Mouse (Mus musculus): Measurements from ENCODE around the gene Ptprr. TPM values are rescaled to one million over a fixed set of nuclear protein-coding genes. Genes with fewer than 3 reads are reported as not detected.
A peak's percentile ranks its signal among the peaks of the same experiment; 100 is the strongest.

Gene Ptprr
- polyA plus RNA-seq (2015; fragmentation: Nextera tagmentation; extraction: Ambion mirVana), result 0.45 and 0.62 TPM in 2 replicates

GRCm38 (mm10) chr10:116017845-116018479 is at the start of gene Ptprr:
Gene Ptprr, plus strand, starts transcription at chr10:116018213.
- H3K9ac ChIP-seq (ENCODE audit: low read length), result no peak within 1 kb of the TSS
- H3K27me3 ChIP-seq (ENCODE audit: control insufficient read depth, insufficient read depth, low read depth, low read length), result peaks cover 5% of the 10 kb centered on the region
- H3K27ac ChIP-seq (ENCODE audit: low read length), result no peak within 1 kb of the TSS
- peak within 1 kb of the TSS; percentile 65 for H3K4me2 ChIP-seq (ENCODE audit: low read depth, low read length)
- under 1% methylated on average over 18 of the region's 19 CpGs for WGBS
- ATAC-seq (ENCODE audit: low read depth), result peak; percentile 84
- no peaks in the 10 kb centered on the region for H3K9me3 ChIP-seq (ENCODE audit: control insufficient read depth, low read length)
- H3K4me1 ChIP-seq (replicated peaks; ENCODE audit: control insufficient read depth, insufficient read depth, low read length), result peaks cover 7% of the 10 kb centered on the region; the same call in 1 of the 2 replicates
- peak within 1 kb of the TSS; percentile 38 for H3K4me3 ChIP-seq (ENCODE audit: low read length)
- no peaks in the 10 kb centered on the region for H3K36me3 ChIP-seq (ENCODE audit: control insufficient read depth, insufficient read depth, low read length)

GRCm38 (mm10) chr10:115976345-115976744 is 41.7 kb upstream of the Ptprr start:
- Histone ChIP-seq H3K27me3 (ENCODE audit: control insufficient read depth, insufficient read depth, low read depth, low read length) (no peaks in the 10 kb centered on the region), H3K9ac (ENCODE audit: low read length) (no peak overlapping the region), H3K27ac (ENCODE audit: low read length) (no peak overlapping the region), H3K4me2 (ENCODE audit: low read depth, low read length) (no peak overlapping the region), H3K9me3 (ENCODE audit: control insufficient read depth, low read length) (no peaks in the 10 kb centered on the region), H3K36me3 (ENCODE audit: control insufficient read depth, insufficient read depth, low read length) (no peaks in the 10 kb centered on the region), H3K4me3 (ENCODE audit: low read length) (no peak overlapping the region), H3K4me1 (replicated peaks; ENCODE audit: control insufficient read depth, insufficient read depth, low read length) (no peaks in the 10 kb centered on the region)
- no peak for ATAC-seq (ENCODE audit: low read depth)
- WGBS, result 80% methylated on average over 7 of the region's 7 CpGs

GRCm38 (mm10) chr10:115978992-115979391 is 39.0 kb upstream of the Ptprr start:
- H3K9ac ChIP-seq (ENCODE audit: low read length), result no peak overlapping the region
- WGBS, result 30% methylated on average over 7 of the region's 7 CpGs
- ATAC-seq (ENCODE audit: low read depth), result peak; percentile 69; the same call in 1 of the 2 replicates
- H3K27me3 ChIP-seq (ENCODE audit: control insufficient read depth, insufficient read depth, low read depth, low read length), result no peaks in the 10 kb centered on the region
- H3K27ac ChIP-seq (ENCODE audit: low read length), result no peak overlapping the region
- H3K4me1 ChIP-seq (replicated peaks; ENCODE audit: control insufficient read depth, insufficient read depth, low read length), result no peaks in the 10 kb centered on the region
- no peak overlapping the region for H3K4me3 ChIP-seq (ENCODE audit: low read length)
- H3K36me3 ChIP-seq (ENCODE audit: control insufficient read depth, insufficient read depth, low read length), result no peaks in the 10 kb centered on the region
- no peaks in the 10 kb centered on the region for H3K9me3 ChIP-seq (ENCODE audit: control insufficient read depth, low read length)
- H3K4me2 ChIP-seq (ENCODE audit: low read depth, low read length), result no peak overlapping the region

- Histone ChIP-seq H3K36me3 (ENCODE audit: control insufficient read depth, insufficient read depth, low read length) (no peaks in the 10 kb centered on the region), H3K4me3 (ENCODE audit: low read length) (no peak overlapping the region), H3K4me1 (replicated peaks; ENCODE audit: control insufficient read depth, insufficient read depth, low read length) (no peaks in the 10 kb centered on the region), H3K27me3 (ENCODE audit: control insufficient read depth, insufficient read depth, low read depth, low read length) (no peaks in the 10 kb centered on the region), H3K9ac (ENCODE audit: low read length) (no peak overlapping the region), H3K9me3 (ENCODE audit: control insufficient read depth, low read length) (no peaks in the 10 kb centered on the region), H3K27ac (ENCODE audit: low read length) (no peak overlapping the region), H3K4me2 (ENCODE audit: low read depth, low read length) (no peak overlapping the region)
- WGBS, result 38% methylated on average over 2 of the region's 2 CpGs
- ATAC-seq (ENCODE audit: low read depth), result peak; percentile 66
These were observed 38.0 kb upstream of the Ptprr start for GRCm38 (mm10) chr10:115980018-115980417.

DNA sequence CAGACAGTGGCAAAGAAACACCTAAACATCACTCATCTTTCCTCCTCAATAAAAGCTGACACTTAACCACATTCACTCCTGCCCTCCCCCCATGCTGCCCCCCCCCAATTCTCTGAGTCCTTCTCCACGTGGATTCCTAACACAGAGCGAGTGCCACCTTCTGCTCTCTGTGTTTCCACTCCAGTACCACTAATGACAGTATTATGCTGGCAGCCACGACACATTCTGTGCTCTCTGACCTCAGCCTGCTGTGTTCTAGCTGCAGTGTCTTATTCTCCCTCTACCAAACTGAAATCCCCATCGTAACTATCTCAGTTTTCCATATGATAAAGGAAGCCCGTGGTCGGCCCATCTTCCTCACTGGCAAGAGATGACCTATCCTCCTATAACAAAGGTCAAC is 33.7 kb upstream of the Ptprr start:
- no peaks in the 10 kb centered on the region for H3K36me3 ChIP-seq (ENCODE audit: control insufficient read depth, insufficient read depth, low read length)
- no peak for ATAC-seq (ENCODE audit: low read depth)
- 61% methylated on average over 6 of the region's 6 CpGs for WGBS

DNA sequence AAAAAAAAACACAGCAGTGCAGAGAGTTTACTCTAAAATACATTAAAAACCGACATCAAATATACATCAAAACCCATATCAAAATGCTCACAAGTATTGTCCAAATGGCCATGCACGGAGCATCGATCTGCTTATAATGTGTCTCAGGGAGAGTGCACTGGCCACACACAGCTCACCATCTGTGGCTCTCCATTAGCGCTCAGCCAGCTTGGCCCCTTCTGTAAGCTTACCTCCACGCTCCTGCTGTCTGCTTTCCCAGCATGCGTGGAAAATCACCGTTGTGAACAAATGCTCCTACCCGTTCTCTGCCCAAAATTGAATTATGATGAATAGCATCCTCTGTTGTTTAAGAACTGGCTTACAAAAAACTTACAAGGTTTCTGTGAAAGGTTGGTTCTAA is 16.2 kb upstream of the Ptprr start:
- no peak for ATAC-seq (ENCODE audit: low read depth)
- peaks cover 3% of the 10 kb centered on the region; the same call in 1 of the 2 replicates for H3K4me1 ChIP-seq (replicated peaks; ENCODE audit: control insufficient read depth, insufficient read depth, low read length)

More for the DNA sequence above, 33.7 kb upstream of the Ptprr start:
- Histone ChIP-seq H3K27ac (ENCODE audit: low read length) (no peak overlapping the region), H3K27me3 (ENCODE audit: control insufficient read depth, insufficient read depth, low read depth, low read length) (no peaks in the 10 kb centered on the region), H3K9ac (ENCODE audit: low read length) (no peak overlapping the region), H3K4me1 (replicated peaks; ENCODE audit: control insufficient read depth, insufficient read depth, low read length) (no peaks in the 10 kb centered on the region), H3K4me2 (ENCODE audit: low read depth, low read length) (no peak overlapping the region), H3K4me3 (ENCODE audit: low read length) (no peak overlapping the region), H3K9me3 (ENCODE audit: control insufficient read depth, low read length) (no peaks in the 10 kb centered on the region)

DNA sequence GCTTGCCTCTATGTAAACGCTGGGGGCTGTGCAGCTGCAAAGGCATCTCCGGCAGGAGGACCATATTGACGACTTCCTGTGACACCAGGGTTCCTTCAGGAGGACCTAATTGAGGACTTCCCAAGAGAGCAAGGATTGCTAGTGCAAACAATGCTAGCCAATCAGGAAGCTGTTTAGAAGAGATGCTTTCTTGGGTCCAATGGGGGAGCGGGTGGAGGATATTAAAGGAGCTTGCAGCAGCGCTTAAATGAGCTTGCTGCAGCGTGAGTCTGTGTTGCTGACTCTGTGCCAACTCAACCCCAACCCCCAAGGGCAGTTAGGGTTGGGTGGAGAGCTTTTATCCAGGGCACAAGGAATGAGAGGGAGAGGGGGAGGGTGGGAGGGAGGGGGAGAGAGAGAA is 11.3 kb upstream of the Ptprr start:
- peak; percentile 51 for ATAC-seq (ENCODE audit: low read depth)

More for the DNA sequence above, 16.2 kb upstream of the Ptprr start:
- H3K27ac ChIP-seq (ENCODE audit: low read length), result no peak overlapping the region
- H3K27me3 ChIP-seq (ENCODE audit: control insufficient read depth, insufficient read depth, low read depth, low read length), result no peaks in the 10 kb centered on the region
- WGBS, result 78% methylated on average over 8 of the region's 8 CpGs
- no peak overlapping the region for H3K4me2 ChIP-seq (ENCODE audit: low read depth, low read length)
- no peak overlapping the region for H3K4me3 ChIP-seq (ENCODE audit: low read length)
- no peak overlapping the region for H3K9ac ChIP-seq (ENCODE audit: low read length)
- no peaks in the 10 kb centered on the region for H3K9me3 ChIP-seq (ENCODE audit: control insufficient read depth, low read length)
- H3K36me3 ChIP-seq (ENCODE audit: control insufficient read depth, insufficient read depth, low read length), result no peaks in the 10 kb centered on the region

DNA sequence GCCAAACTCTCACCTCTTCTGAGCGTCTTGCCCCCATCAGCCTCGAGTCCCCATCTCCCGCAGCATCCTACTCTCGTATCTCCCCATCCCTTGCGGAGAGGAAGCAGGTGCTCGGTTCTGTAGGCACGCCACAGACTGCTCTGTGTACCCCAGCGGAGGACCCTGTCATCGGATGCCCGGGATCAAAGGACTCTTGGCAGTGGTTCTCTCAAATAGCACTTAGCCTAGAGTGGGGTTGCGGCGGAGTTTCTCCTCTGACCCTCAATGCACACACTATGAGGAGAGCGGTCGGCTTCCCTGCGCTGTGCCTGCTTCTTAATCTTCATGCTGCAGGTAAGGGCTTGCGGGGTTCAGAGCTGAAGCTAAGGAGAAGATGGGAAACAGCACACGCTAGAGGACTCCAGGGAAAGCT is 473 bp downstream of the Ptprr start:
- H3K4me2 ChIP-seq (ENCODE audit: low read depth, low read length), result peak overlapping the region; percentile 65
- no peaks in the 10 kb centered on the region for H3K36me3 ChIP-seq (ENCODE audit: control insufficient read depth, insufficient read depth, low read length)
- ATAC-seq (ENCODE audit: low read depth), result peak; percentile 20; the same call in 1 of the 2 replicates
- WGBS, result 2% methylated on average over 17 of the region's 17 CpGs
- no peaks in the 10 kb centered on the region for H3K9me3 ChIP-seq (ENCODE audit: control insufficient read depth, low read length)
- H3K27me3 ChIP-seq (ENCODE audit: control insufficient read depth, insufficient read depth, low read depth, low read length), result peaks cover 5% of the 10 kb centered on the region
- H3K9ac ChIP-seq (ENCODE audit: low read length), result no peak overlapping the region
- no peak overlapping the region for H3K27ac ChIP-seq (ENCODE audit: low read length)
- peaks cover 7% of the 10 kb centered on the region; the same call in 1 of the 2 replicates for H3K4me1 ChIP-seq (replicated peaks; ENCODE audit: control insufficient read depth, insufficient read depth, low read length)
- peak overlapping the region; percentile 38 for H3K4me3 ChIP-seq (ENCODE audit: low read length)

More for the DNA sequence above, 11.3 kb upstream of the Ptprr start:
- Histone ChIP-seq H3K27me3 (ENCODE audit: control insufficient read depth, insufficient read depth, low read depth, low read length) (no peaks in the 10 kb centered on the region), H3K27ac (ENCODE audit: low read length) (no peak overlapping the region), H3K9ac (ENCODE audit: low read length) (no peak overlapping the region), H3K36me3 (ENCODE audit: control insufficient read depth, insufficient read depth, low read length) (no peaks in the 10 kb centered on the region), H3K4me1 (replicated peaks; ENCODE audit: control insufficient read depth, insufficient read depth, low read length) (peaks cover 3% of the 10 kb centered on the region; the same call in 1 of the 2 replicates), H3K4me2 (ENCODE audit: low read depth, low read length) (no peak overlapping the region), H3K9me3 (ENCODE audit: control insufficient read depth, low read length) (no peaks in the 10 kb centered on the region), H3K4me3 (ENCODE audit: low read length) (no peak overlapping the region)
- 26% methylated on average over 6 of the region's 6 CpGs for WGBS

DNA sequence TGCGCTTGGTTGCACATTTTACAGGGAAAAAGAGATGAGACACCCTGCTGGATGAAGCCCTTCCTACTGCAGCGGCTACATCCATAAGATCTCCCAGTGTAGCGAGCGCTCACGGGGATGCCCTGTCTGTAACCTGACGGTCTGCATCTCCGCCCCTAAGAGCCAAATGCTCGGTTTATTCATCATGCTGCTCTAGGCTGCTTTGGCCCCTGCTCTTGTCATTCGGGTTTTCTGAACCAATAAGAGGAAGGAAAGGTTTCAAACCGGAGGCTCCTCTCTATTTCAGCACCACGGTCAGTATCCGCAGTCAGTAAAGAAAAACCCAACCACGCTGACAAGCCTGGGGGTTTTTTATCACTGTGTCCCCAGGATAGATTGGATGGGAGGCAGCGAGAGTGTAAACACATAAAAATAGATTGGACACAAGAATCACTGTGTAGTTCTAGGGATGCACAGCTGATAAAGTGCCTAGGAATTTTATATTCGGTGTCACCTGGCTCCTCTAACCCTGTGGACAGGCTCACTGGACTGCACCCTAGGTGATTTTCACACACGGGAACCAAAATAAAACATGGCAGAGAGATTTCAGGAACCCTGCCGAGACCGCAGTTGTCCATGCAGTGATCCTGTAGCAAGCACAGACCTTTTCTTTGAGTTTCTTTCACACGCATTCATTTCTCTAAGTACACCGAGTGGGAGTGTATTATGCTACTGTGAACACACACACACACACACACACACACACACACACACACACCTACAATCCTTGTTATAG is 1.3 kb downstream of the Ptprr start:
- ATAC-seq (ENCODE audit: low read depth), result 0 out of 2 replicates have a peak, but pooled peaks have one; percentile 36
- WGBS, result 9% methylated on average over 20 of the region's 20 CpGs
- Histone ChIP-seq H3K4me2 (ENCODE audit: low read depth, low read length) (no peak overlapping the region), H3K4me3 (ENCODE audit: low read length) (no peak overlapping the region), H3K27me3 (ENCODE audit: control insufficient read depth, insufficient read depth, low read depth, low read length) (peaks cover 5% of the 10 kb centered on the region), H3K36me3 (ENCODE audit: control insufficient read depth, insufficient read depth, low read length) (no peaks in the 10 kb centered on the region), H3K9ac (ENCODE audit: low read length) (no peak overlapping the region), H3K27ac (ENCODE audit: low read length) (no peak overlapping the region), H3K4me1 (replicated peaks; ENCODE audit: control insufficient read depth, insufficient read depth, low read length) (peaks cover 7% of the 10 kb centered on the region; the same call in 1 of the 2 replicates), H3K9me3 (ENCODE audit: control insufficient read depth, low read length) (no peaks in the 10 kb centered on the region)

Measured in lung, embryonic 16.5 days (tissue).